In genomic region chr3:88142546-88142915, GRCm38 (mm10) we compare ENCODE assay signal across 8 mouse cellular contexts. TPM values are rescaled to one million over a fixed set of nuclear protein-coding genes. Genes with fewer than 3 reads are reported as not detected.
DNase-seq lines count a peak whose midpoint lies in the region; ATAC-seq and TF ChIP-seq lines count a peak whose summit lies in the region.

No protein-coding gene starts in this region.

- H3K4me2 ChIP-seq in lung, postnatal 0 days (replicated peaks; ENCODE audit: low read depth, low read length): peak overlapping the region; percentile 78

- peak; percentile 27 for ATAC-seq in lung, postnatal 0 days
- peak; percentile 1; the same call in 1 of the 2 replicates for ATAC-seq in granulocyte monocyte progenitor cell, adult 5-6 weeks (replicated peaks; ENCODE audit: poor library complexity, severe bottlenecking)
- ATAC-seq in megakaryocyte progenitor cell, adult 5-6 weeks (replicated peaks; ENCODE audit: poor library complexity): no peak

- H3K27me3 ChIP-seq in cerebellum, adult 2 months (ENCODE audit: control insufficient read depth, insufficient read depth, low read length): no peaks in the 10 kb centered on the region
- no peaks in the 10 kb centered on the region for H3K27me3 ChIP-seq in lung, postnatal 0 days (replicated peaks; ENCODE audit: insufficient read depth, low read length)

- TF ChIP-seq CTCF in cerebellum, adult 2 months (IDR thresholded peaks at IDR 0.05; ENCODE audit: borderline replicate concordance, insufficient read depth, low read depth, low read length): no peak
- TF ChIP-seq CTCF in lung, postnatal 0 days (IDR thresholded peaks at IDR 0.05): no peak

- DNase-seq in cerebellum, adult 2 months: no peak
- DNase-seq in cerebellum, postnatal 36 days: no peak
- DNase-seq in lung, postnatal 0 days (ENCODE audit: low spot score): no peak
- DNase-seq in lung, postnatal 10 days: no peak
- DNase-seq in urinary bladder, postnatal 25 days (ENCODE audit: low spot score): no peak

- no peak for TF ChIP-seq EP300 in lung, postnatal 0 days (IDR thresholded peaks at IDR 0.05)

- no peak for TF ChIP-seq POLR2A in cerebellum, adult 2 months (IDR thresholded peaks at IDR 0.05; ENCODE audit: borderline replicate concordance, insufficient read depth, low read length)

- H3K79me2 ChIP-seq in macrophage (ENCODE audit: inconsistent target): peaks cover 48% of the 10 kb centered on the region

- peak overlapping the region; percentile 87 for H3K9ac ChIP-seq in lung, postnatal 0 days (replicated peaks; ENCODE audit: low read depth)

- no peaks in the 10 kb centered on the region for H3K9me3 ChIP-seq in lung, postnatal 0 days (ENCODE audit: low read length)

- H3K27ac ChIP-seq in cerebellum, adult 2 months (ENCODE audit: insufficient read depth, low read length): peak overlapping the region; percentile 96
- peak overlapping the region; percentile 99 for H3K27ac ChIP-seq in lung, postnatal 0 days (ENCODE audit: low read length)
- peak overlapping the region; percentile 82 for H3K27ac ChIP-seq in macrophage

- peaks cover 21% of the 10 kb centered on the region for H3K4me1 ChIP-seq in cerebellum, adult 2 months (ENCODE audit: control insufficient read depth, insufficient read depth, low read length)
- peaks cover 54% of the 10 kb centered on the region for H3K4me1 ChIP-seq in lung, postnatal 0 days (ENCODE audit: insufficient read depth, low read depth, low read length)

- under 1% methylated on average over 57 of the region's 57 CpGs for WGBS in cerebellum, adult 2 months
- under 1% methylated on average over 39 of the region's 57 CpGs for WGBS in lung, postnatal 0 days
- WGBS in macrophage (ENCODE audit: missing documents): under 1% methylated on average over 52 of the region's 57 CpGs

- peak overlapping the region; percentile 92 for H3K4me3 ChIP-seq in cerebellum, adult 2 months (replicated peaks; ENCODE audit: insufficient read depth, low read depth, low read length)
- H3K4me3 ChIP-seq in lung, postnatal 0 days (ENCODE audit: low read depth, low read length): peak overlapping the region; percentile 80
- peak overlapping the region; percentile 85 for H3K4me3 ChIP-seq in macrophage (ENCODE audit: inconsistent target)

- no peaks in the 10 kb centered on the region for H3K36me3 ChIP-seq in lung, postnatal 0 days (ENCODE audit: insufficient read depth, low read length)
- H3K36me3 ChIP-seq in macrophage (ENCODE audit: inconsistent target): no peaks in the 10 kb centered on the region

RNA-seq across cellular contexts. Expression of gene Mef2d, which starts 0.4 kb away (rescaled TPM):
- polyA plus RNA-seq in cerebellum, adult 2 months (2012; rRNA removed): 102 and 116 TPM in 2 replicates
- polyA plus RNA-seq in lung, postnatal 0 days (2015; fragmentation: Nextera tagmentation; extraction: Ambion mirVana): 14.4 and 15.4 TPM in 2 replicates
- 119 and 132 TPM in 2 replicates for total RNA-seq in granulocyte monocyte progenitor cell, adult 5-6 weeks (2014; fragmentation: Nextera tagmentation)
- 42.4 and 52.4 TPM in 2 replicates for total RNA-seq in granulocyte monocyte progenitor cell, adult 5-6 weeks (2017)
- 100 to 1,000 TPM in 17 of 26 experiments, 10 to 100 TPM in 9; 29.4 to 174 (median 111) TPM for total RNA-seq in macrophage (2018; cell fraction: chromatin; rRNA removed)
- total RNA-seq in macrophage (2018; cell fraction: cytosol; rRNA removed): 10 to 100 TPM; 29.8 to 74.5 (median 47.8) TPM
- 100 to 1,000 TPM in 10 of 26 experiments, 10 to 100 TPM in 16; 36.8 to 163 (median 85.6) TPM for total RNA-seq in macrophage (2018; cell fraction: nucleus; rRNA removed)
- 37.8 to 68.1 TPM (median 46.3 TPM) in 3 replicates for polyA plus RNA-seq in macrophage (2018)
- total RNA-seq in megakaryocyte progenitor cell, adult 5-6 weeks (2015): 82.5 and 95.7 TPM in 2 replicates
- total RNA-seq in megakaryocyte progenitor cell, adult 5-6 weeks (2017): 49.6 and 52.8 TPM in 2 replicates
